In the genomic region with DNA sequence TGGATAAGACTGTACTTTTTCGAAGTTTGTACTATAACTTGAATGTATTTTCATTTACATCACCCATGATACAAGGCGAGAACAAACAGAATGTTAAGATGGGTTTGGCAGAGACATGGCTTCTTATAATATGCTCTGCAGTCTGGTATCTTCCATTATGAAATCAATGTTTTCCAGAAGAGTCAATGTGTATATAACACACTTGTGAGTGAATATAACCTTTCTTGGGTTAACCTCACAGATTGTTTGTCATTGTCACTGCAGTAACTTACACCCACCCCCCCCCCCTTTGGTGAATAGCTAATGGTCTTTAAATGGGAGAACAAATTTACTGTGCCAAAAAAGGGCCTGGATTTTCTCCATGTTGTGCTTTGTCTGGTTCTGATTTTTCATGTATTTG, we compare ENCODE assay signal across 30 mouse cellular contexts.
"Had no signal": no experiment of that assay in that cellular context is flagged by ENCODE, and none has a peak within 500 bp of the region (broad histone marks: within the 10 kb centered on the region; RNA-seq: fewer than 3 reads in every experiment).

No protein-coding gene starts in this region.

- H3K36me3 ChIP-seq: limb, embryonic 10.5 days; limb, embryonic 12.5 days; limb, embryonic 13.5 days; limb, embryonic 15.5 days; liver, embryonic 12.5 days; liver, embryonic 13.5 days; liver, embryonic 15.5 days; lung, embryonic 15.5 days; midbrain, embryonic 10.5 days; midbrain, embryonic 12.5 days; midbrain, embryonic 13.5 days; midbrain, embryonic 15.5 days; neural tube, embryonic 12.5 days had no signal

- H3K9ac ChIP-seq: limb, embryonic 12.5 days; limb, embryonic 13.5 days; limb, embryonic 15.5 days; liver, embryonic 12.5 days; liver, embryonic 13.5 days; liver, embryonic 14.5 days; liver, embryonic 15.5 days; liver, postnatal 0 days; lung, embryonic 15.5 days; midbrain, embryonic 12.5 days; midbrain, embryonic 13.5 days; midbrain, embryonic 15.5 days; neural tube, embryonic 12.5 days had no signal

- H3K9me3 ChIP-seq: limb, embryonic 10.5 days; limb, embryonic 12.5 days; limb, embryonic 13.5 days; limb, embryonic 15.5 days; liver, embryonic 12.5 days; liver, embryonic 13.5 days; liver, embryonic 15.5 days; lung, embryonic 15.5 days; megakaryocyte, embryonic 14.5 days; midbrain, embryonic 10.5 days; midbrain, embryonic 12.5 days; midbrain, embryonic 13.5 days; midbrain, embryonic 15.5 days; neural tube, embryonic 12.5 days had no signal

- ATAC-seq: liver, embryonic 12.5 days; liver, postnatal 0 days; midbrain, embryonic 13.5 days; midbrain, embryonic 15.5 days; midbrain, embryonic 16.5 days had no signal

- H3K4me3 ChIP-seq: left cerebral cortex, adult 2 months; limb, embryonic 10.5 days; limb, embryonic 12.5 days; limb, embryonic 13.5 days; limb, embryonic 15.5 days; liver, embryonic 12.5 days; liver, embryonic 13.5 days; liver, embryonic 15.5 days; lung, embryonic 15.5 days; megakaryocyte, embryonic 14.5 days; midbrain, embryonic 10.5 days; midbrain, embryonic 12.5 days; midbrain, embryonic 13.5 days; midbrain, embryonic 15.5 days; myocyte; neural tube, embryonic 12.5 days had no signal

- H3K27ac ChIP-seq: left cerebral cortex, adult 2 months; limb, embryonic 10.5 days; limb, embryonic 12.5 days; limb, embryonic 13.5 days; limb, embryonic 15.5 days; liver, embryonic 12.5 days; liver, embryonic 13.5 days; liver, embryonic 14.5 days; liver, embryonic 15.5 days; lung, embryonic 15.5 days; macrophage; midbrain, embryonic 10.5 days; midbrain, embryonic 12.5 days; midbrain, embryonic 13.5 days; midbrain, embryonic 15.5 days; neural tube, embryonic 12.5 days had no signal

- DNase-seq: left cerebral cortex, postnatal 4 days; liver; liver, embryonic 13.5 days; liver, postnatal 0 days; lung, adult 2 months; lung, postnatal 10 days; lung, postnatal 14 days; lung, postnatal 36 days; lung, postnatal 4 days; midbrain, embryonic 14.5 days had no signal

- H3K4me2 ChIP-seq: limb, embryonic 12.5 days; limb, embryonic 13.5 days; limb, embryonic 15.5 days; liver, embryonic 11.5 days; liver, embryonic 12.5 days; liver, embryonic 13.5 days; liver, embryonic 15.5 days; lung, embryonic 15.5 days; midbrain, embryonic 11.5 days; midbrain, embryonic 12.5 days; midbrain, embryonic 13.5 days; midbrain, embryonic 15.5 days; neural tube, embryonic 12.5 days had no signal

- H3K4me1 ChIP-seq: limb, embryonic 10.5 days; limb, embryonic 12.5 days; limb, embryonic 13.5 days; limb, embryonic 15.5 days; liver, embryonic 12.5 days; liver, embryonic 13.5 days; liver, embryonic 15.5 days; lung, embryonic 15.5 days; megakaryocyte, embryonic 14.5 days; midbrain, embryonic 10.5 days; midbrain, embryonic 12.5 days; midbrain, embryonic 13.5 days; midbrain, embryonic 15.5 days; neural tube, embryonic 12.5 days had no signal

- H3K27me3 ChIP-seq: limb, embryonic 12.5 days; limb, embryonic 13.5 days; limb, embryonic 15.5 days; liver, embryonic 12.5 days; liver, embryonic 13.5 days; liver, embryonic 15.5 days; lung, embryonic 15.5 days; megakaryocyte, embryonic 14.5 days; midbrain, embryonic 12.5 days; midbrain, embryonic 13.5 days; midbrain, embryonic 15.5 days; neural tube, embryonic 12.5 days had no signal
